Mouse (Mus musculus) liver, adult 2 months (tissue): ENCODE data around the gene Kcne1.

Source experiments
- CTCF ChIP-seq: fragments of 200-500 bp; IDR thresholded peaks from 2 replicates; pipeline ENCODE4 v1.5.1; 2011; ENCODE audit warnings: low read depth, low read length, control low read depth
- POLR2A ChIP-seq: fragments of 200-500 bp; IDR thresholded peaks from 2 replicates; pipeline ENCODE4 v1.6.1; 2011; ENCODE audit warnings: low read length, control low read depth; ENCODE audit not compliant: insufficient read depth; ENCODE audit errors: extremely low read depth

DNA sequence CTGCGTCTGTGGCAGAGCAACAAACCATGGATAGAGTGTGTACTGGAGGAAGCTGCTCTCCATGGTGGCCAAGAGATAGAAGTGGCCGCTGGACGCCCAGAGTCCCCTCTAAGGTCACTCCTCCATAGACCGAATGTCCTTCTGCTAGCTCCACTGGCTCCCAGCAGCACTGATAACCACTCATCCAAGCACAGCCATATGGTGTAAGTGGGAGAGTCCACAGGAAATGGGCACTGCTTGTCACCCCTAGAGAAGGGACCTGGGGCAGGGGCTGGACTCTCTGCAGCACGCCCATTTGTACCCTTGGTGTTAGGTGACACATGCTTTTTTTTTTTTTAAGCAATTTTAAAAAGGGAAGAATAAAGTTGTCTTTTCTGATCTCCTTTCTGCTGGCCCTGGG is 28.3 kb downstream of the Kcne1 start:
- TF ChIP-seq CTCF (no peak), POLR2A (no peak)
